Mouse (Mus musculus): ENCODE results near the gene Efl1. TPM values are rescaled to one million over a fixed set of nuclear protein-coding genes. Genes with fewer than 3 reads are reported as not detected.

The Efl1 gene
- 8.2 TPM for polyA plus RNA-seq (2012; fragmentation: generic; extraction: Trizol)

- TF ChIP-seq TCF3 (IDR thresholded peaks at IDR 0.05; ENCODE audit: insufficient read length, low read depth) (no peak), USF1 (IDR thresholded peaks at IDR 0.05; ENCODE audit: low read depth) (no peak), POLR2A (IDR thresholded peaks at IDR 0.05; ENCODE audit: insufficient read length, low read depth) (peak; percentile 62), TCF12 (IDR thresholded peaks at IDR 0.05; ENCODE audit: insufficient read depth, poor library complexity, severe bottlenecking) (no peak), E2F4 (IDR thresholded peaks at IDR 0.05; ENCODE audit: insufficient read depth) (no peak), REST (IDR thresholded peaks at IDR 0.05; ENCODE audit: insufficient read depth, insufficient read length) (no peak), CEBPB (IDR thresholded peaks at IDR 0.05; ENCODE audit: insufficient read depth, poor library complexity, severe bottlenecking) (no peak), MYOG (IDR thresholded peaks at IDR 0.05; ENCODE audit: control insufficient read depth in 1 of 3, insufficient read depth in 1 of 3, insufficient read length in 2 of 3, low read depth in 2 of 3) (peak in 1 of 3 experiments; percentile 6)
- Histone ChIP-seq H3K4me2 (ENCODE audit: low read depth) (peak within 1 kb of the TSS; percentile 78), H3ac (ENCODE audit: control insufficient read depth, insufficient read length) (peak within 1 kb of the TSS; percentile 22), H3K36me3 (ENCODE audit: control insufficient read depth, insufficient read depth) (peaks cover 8% of the 10 kb centered on the region), H3K79me2 (ENCODE audit: control insufficient read depth, insufficient read depth) (peaks cover 19% of the 10 kb centered on the region), H3K27me3 (ENCODE audit: control insufficient read depth, insufficient read depth, insufficient read length) (no peaks in the 10 kb centered on the region), H3K4me3 (peak within 1 kb of the TSS; percentile 65)
Observed at GRCm38 (mm10) chr7:82648353-82649080, at the start of gene Efl1, which contains the start of gene Saxo2. TSS of gene Efl1 (plus strand) at chr7:82648614. TSS of gene Saxo2 (minus strand) at chr7:82648528.

- Histone ChIP-seq H3K36me3 (ENCODE audit: control insufficient read depth, insufficient read depth) (no peaks in the 10 kb centered on the region), H3K27me3 (ENCODE audit: control insufficient read depth, insufficient read depth, insufficient read length) (no peaks in the 10 kb centered on the region), H3ac (ENCODE audit: control insufficient read depth, insufficient read length) (no peak overlapping the region), H3K4me2 (ENCODE audit: low read depth) (no peak overlapping the region), H3K79me2 (ENCODE audit: control insufficient read depth, insufficient read depth) (no peaks in the 10 kb centered on the region), H3K4me3 (no peak overlapping the region)
- TF ChIP-seq POLR2A (IDR thresholded peaks at IDR 0.05; ENCODE audit: insufficient read length, low read depth): no peak
- TF ChIP-seq REST (IDR thresholded peaks at IDR 0.05; ENCODE audit: insufficient read depth, insufficient read length): no peak
- TF ChIP-seq SRF (IDR thresholded peaks at IDR 0.05; ENCODE audit: control insufficient read depth, insufficient read length, low read depth): no peak
- TF ChIP-seq POLR2AphosphoS2 (IDR thresholded peaks at IDR 0.05; ENCODE audit: insufficient read length, low read depth): no peak
- no peak for TF ChIP-seq MYOD1 (IDR thresholded peaks at IDR 0.05; ENCODE audit: control insufficient read depth in 1 of 3, insufficient read length in 2 of 3, low read depth in 2 of 3)
- TF ChIP-seq MYOG (IDR thresholded peaks at IDR 0.05; ENCODE audit: control insufficient read depth in 1 of 3, insufficient read depth in 1 of 3, insufficient read length in 2 of 3, low read depth in 2 of 3): no peak
- TF ChIP-seq CEBPB (IDR thresholded peaks at IDR 0.05; ENCODE audit: insufficient read depth, poor library complexity, severe bottlenecking): no peak
- no peak for TF ChIP-seq MAX (IDR thresholded peaks at IDR 0.05; ENCODE audit: low read depth)
- TF ChIP-seq USF1 (IDR thresholded peaks at IDR 0.05; ENCODE audit: low read depth): no peak
- TF ChIP-seq TCF12 (IDR thresholded peaks at IDR 0.05; ENCODE audit: insufficient read depth, poor library complexity, severe bottlenecking): no peak
- TF ChIP-seq TCF3 (IDR thresholded peaks at IDR 0.05; ENCODE audit: insufficient read length, low read depth): no peak
- TF ChIP-seq E2F4 (IDR thresholded peaks at IDR 0.05; ENCODE audit: insufficient read depth): no peak
Observed at GRCm38 (mm10) chr7:82602008-82602407, 46.4 kb upstream of the Efl1 start.

DNA sequence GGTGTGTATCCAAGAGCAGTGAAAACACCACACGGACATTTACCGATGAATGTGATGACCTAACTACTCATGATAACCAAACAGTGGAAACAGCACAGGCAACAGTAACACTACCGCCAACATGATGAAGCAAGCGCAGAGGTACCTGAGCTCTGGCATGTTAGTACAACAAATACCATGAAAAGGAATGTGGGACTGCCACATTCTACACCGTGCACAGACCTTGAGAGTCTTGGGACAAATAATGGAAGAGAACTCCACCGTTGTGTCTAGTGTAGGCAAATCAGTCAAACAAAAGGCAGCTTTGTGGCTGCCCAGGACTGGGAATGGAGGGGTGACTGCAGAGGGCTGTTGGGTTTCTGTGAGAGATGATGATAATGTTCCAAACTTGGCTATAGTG, 43.0 kb upstream of the Efl1 start:
- H3K36me3 ChIP-seq (ENCODE audit: control insufficient read depth, insufficient read depth): no peaks in the 10 kb centered on the region
- H3K4me3 ChIP-seq: no peak overlapping the region
- no peaks in the 10 kb centered on the region for H3K27me3 ChIP-seq (ENCODE audit: control insufficient read depth, insufficient read depth, insufficient read length)
- no peak overlapping the region for H3ac ChIP-seq (ENCODE audit: control insufficient read depth, insufficient read length)
- no peak overlapping the region for H3K4me2 ChIP-seq (ENCODE audit: low read depth)
- no peaks in the 10 kb centered on the region for H3K79me2 ChIP-seq (ENCODE audit: control insufficient read depth, insufficient read depth)
- TF ChIP-seq TCF12 (IDR thresholded peaks at IDR 0.05; ENCODE audit: insufficient read depth, poor library complexity, severe bottlenecking) (no peak), POLR2AphosphoS2 (IDR thresholded peaks at IDR 0.05; ENCODE audit: insufficient read length, low read depth) (no peak), MAX (IDR thresholded peaks at IDR 0.05; ENCODE audit: low read depth) (no peak), TCF3 (IDR thresholded peaks at IDR 0.05; ENCODE audit: insufficient read length, low read depth) (no peak), REST (IDR thresholded peaks at IDR 0.05; ENCODE audit: insufficient read depth, insufficient read length) (no peak), CEBPB (IDR thresholded peaks at IDR 0.05; ENCODE audit: insufficient read depth, poor library complexity, severe bottlenecking) (no peak), POLR2A (IDR thresholded peaks at IDR 0.05; ENCODE audit: insufficient read length, low read depth) (no peak), MYOD1 (IDR thresholded peaks at IDR 0.05; ENCODE audit: control insufficient read depth in 1 of 3, insufficient read length in 2 of 3, low read depth in 2 of 3) (no peak), SRF (IDR thresholded peaks at IDR 0.05; ENCODE audit: control insufficient read depth, insufficient read length, low read depth) (no peak), E2F4 (IDR thresholded peaks at IDR 0.05; ENCODE audit: insufficient read depth) (no peak), USF1 (IDR thresholded peaks at IDR 0.05; ENCODE audit: low read depth) (no peak), MYOG (IDR thresholded peaks at IDR 0.05; ENCODE audit: control insufficient read depth in 1 of 3, insufficient read depth in 1 of 3, insufficient read length in 2 of 3, low read depth in 2 of 3) (no peak)

- TF ChIP-seq TCF3 (IDR thresholded peaks at IDR 0.05; ENCODE audit: insufficient read length, low read depth): no peak
- TF ChIP-seq MAX (IDR thresholded peaks at IDR 0.05; ENCODE audit: low read depth): no peak
- TF ChIP-seq SRF (IDR thresholded peaks at IDR 0.05; ENCODE audit: control insufficient read depth, insufficient read length, low read depth): no peak
- TF ChIP-seq E2F4 (IDR thresholded peaks at IDR 0.05; ENCODE audit: insufficient read depth): no peak
- TF ChIP-seq TCF12 (IDR thresholded peaks at IDR 0.05; ENCODE audit: insufficient read depth, poor library complexity, severe bottlenecking): no peak
- TF ChIP-seq REST (IDR thresholded peaks at IDR 0.05; ENCODE audit: insufficient read depth, insufficient read length): no peak
- no peak for TF ChIP-seq POLR2AphosphoS2 (IDR thresholded peaks at IDR 0.05; ENCODE audit: insufficient read length, low read depth)
- TF ChIP-seq MYOG (IDR thresholded peaks at IDR 0.05; ENCODE audit: control insufficient read depth in 1 of 3, insufficient read depth in 1 of 3, insufficient read length in 2 of 3, low read depth in 2 of 3): no peak
- no peak for TF ChIP-seq USF1 (IDR thresholded peaks at IDR 0.05; ENCODE audit: low read depth)
- TF ChIP-seq CEBPB (IDR thresholded peaks at IDR 0.05; ENCODE audit: insufficient read depth, poor library complexity, severe bottlenecking): no peak
- TF ChIP-seq POLR2A (IDR thresholded peaks at IDR 0.05; ENCODE audit: insufficient read length, low read depth): no peak
- TF ChIP-seq MYOD1 (IDR thresholded peaks at IDR 0.05; ENCODE audit: control insufficient read depth in 1 of 3, insufficient read length in 2 of 3, low read depth in 2 of 3): no peak
- H3K4me3 ChIP-seq: no peak overlapping the region
- H3K36me3 ChIP-seq (ENCODE audit: control insufficient read depth, insufficient read depth): peaks cover 4% of the 10 kb centered on the region
- no peaks in the 10 kb centered on the region for H3K27me3 ChIP-seq (ENCODE audit: control insufficient read depth, insufficient read depth, insufficient read length)
- H3K79me2 ChIP-seq (ENCODE audit: control insufficient read depth, insufficient read depth): no peaks in the 10 kb centered on the region
- no peak overlapping the region for H3ac ChIP-seq (ENCODE audit: control insufficient read depth, insufficient read length)
- no peak overlapping the region for H3K4me2 ChIP-seq (ENCODE audit: low read depth)
Observed at GRCm38 (mm10) chr7:82609629-82610028, 38.8 kb upstream of the Efl1 start.
